Mouse (Mus musculus) CD4-positive, CD25-positive, alpha-beta regulatory T cell, adult 2 months (primary cell): ENCODE data around the gene Cdh4.
A peak's percentile ranks its signal among the peaks of the same experiment; 100 is the strongest.

Experiments used
- DNase-seq: peaks from one replicate; pipeline ENCODE4 v3.0.0-alpha.2; 2012; ENCODE audit warnings: low read depth, low spot score

The Cdh4 gene

DNA sequence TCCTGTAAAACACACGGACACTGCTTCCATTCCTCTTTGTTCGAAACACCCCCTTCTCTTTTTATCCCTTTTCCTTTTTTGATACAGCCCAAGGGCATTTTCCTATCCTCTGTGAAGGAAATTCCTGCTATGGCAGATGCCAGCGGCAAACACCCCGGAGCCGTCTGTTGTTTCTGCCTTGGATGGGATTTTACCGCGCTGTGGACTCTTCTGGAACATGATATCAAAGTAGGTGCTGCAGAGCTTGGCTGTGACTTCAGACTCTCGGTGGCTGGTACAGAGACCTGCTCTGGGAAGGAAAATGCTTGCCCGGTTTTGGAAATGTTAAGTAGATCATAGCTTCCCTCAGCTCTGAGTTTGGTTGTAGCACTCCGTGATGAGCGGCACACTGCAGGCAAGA is 156.7 kb downstream of the Cdh4 start:
- no peak for DNase-seq

DNA sequence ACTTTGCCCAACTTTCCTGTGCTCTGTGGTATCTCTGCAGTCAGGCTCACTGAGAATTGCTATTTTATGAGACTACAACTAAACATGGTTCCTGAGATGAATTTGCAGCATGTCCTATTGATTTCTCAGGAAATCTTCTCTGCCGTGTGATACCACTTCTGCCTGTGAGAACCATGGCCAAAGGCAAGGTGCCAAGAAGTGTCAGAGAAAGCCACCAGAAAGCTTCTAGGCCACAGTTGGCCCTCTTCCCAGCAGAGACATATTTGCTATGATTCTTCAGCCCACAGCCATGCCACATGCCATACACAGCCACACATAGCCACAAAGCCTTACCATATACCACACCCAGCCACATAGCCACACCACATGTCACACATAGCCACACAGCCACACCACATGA is 157.7 kb downstream of the Cdh4 start:
- no peak for DNase-seq

DNA sequence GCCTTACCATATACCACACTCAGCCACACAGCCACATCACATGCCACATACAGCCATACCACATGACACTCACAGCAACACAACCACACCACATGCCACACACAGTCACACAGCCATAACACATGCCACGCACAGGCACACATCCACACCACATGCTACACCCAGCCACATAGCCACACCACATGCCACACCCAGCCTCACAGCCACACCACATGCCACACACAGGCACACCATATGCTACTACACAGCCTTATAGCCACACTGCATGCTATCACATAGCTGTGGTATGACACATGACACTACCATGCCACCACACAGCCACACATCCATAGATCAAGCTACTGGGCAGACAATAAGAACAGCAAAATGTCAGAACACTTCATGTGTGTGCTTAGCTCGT is 158.1 kb downstream of the Cdh4 start:
- DNase-seq: no peak

DNA sequence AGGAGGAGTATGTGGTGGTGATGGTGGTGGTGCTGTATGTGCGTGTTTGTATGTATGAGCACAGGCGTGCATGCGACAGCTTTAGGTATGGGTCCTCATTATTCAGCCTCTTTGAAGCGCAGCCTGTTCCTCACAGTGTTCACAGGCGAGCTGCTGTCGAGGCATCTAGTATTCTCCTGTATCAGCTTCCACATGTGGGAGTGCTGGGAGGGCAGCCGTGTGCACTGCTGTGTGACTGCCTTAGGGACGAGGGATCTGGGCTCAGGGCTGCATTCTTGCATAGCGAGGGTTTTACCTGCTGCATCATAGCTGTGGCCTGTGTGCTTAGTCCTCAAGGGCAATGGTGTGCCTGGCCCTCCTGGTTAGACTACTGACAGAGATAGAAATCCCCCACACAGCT is 158.9 kb downstream of the Cdh4 start:
- DNase-seq: no peak

DNA sequence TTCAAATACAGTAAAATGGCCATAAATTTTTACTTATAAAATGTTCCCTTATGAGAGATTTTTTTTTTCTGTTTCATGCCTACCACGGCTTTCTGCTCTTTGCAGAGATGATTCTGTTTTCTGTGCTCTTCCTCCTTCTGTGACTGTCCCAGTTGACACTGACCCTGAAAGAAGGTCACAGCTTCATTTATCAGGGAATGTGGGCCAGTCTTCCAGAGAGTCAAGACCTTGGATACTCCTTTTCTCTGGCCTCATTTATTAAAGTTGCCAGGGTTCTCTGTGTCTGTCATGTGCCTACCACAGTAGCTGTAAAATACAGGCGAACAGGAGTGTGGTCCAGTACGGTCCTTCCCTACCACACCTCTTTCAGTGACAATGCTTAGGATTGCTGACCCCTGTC is 162.5 kb downstream of the Cdh4 start:
- DNase-seq: no peak

DNA sequence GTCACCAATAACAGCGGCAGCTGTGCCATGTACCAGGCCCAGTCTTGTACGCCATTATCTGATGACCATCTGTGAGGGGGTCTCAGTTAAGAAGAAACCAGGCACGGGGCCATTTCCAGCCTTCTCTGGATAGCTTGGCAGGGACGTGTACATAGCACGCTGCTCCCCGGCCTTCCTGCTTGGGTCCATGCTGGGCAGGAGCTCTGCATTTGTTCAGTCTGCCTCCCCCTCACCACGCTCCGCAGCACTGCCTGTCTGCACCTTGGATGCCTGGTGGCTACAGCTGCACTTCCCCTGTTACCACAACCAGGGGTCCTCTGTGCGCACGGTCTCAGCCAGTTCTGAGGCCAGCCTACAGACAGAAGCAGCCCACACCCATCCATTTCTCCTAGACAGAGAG is 163.0 kb downstream of the Cdh4 start:
- DNase-seq: no peak

DNA sequence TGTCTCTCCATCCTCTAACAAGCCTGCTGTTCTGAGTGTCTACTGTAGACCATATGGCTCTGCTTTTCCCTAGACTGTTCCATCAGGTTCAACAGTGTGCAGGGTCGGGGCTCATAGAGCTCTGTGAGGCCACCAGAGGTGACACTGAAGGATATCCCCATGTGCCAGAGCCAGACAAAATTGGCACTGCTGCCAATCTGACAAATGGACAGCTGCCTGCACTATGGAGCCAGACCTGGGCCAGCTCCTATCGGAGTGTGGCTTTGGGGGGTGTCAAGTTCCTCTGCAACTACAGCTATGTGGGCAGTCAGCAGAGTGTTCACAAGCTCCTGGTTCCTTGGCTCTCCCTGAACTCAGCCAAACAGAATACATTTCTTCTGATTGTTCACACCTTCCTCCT is 164.1 kb downstream of the Cdh4 start:
- DNase-seq: no peak

DNA sequence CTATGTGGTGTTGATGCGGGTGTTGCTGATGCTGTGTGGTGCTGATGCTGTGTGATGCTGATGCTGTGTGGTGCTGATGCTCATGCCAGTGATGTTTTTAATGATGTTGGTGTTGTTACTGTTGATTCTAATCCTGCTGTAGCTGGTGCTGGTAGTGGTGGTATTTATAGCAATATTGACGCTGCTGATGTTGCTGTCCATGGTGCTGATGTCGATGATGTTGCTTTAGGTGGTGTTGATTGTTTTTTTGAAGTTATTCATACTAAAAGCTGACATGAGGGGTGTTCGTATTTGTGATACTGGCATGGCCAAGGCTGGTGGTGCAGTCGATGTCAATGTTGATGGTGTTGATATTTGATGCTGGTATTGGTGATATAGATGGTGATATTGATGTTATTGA is 173.7 kb downstream of the Cdh4 start:
- DNase-seq: peak; percentile 4

DNA sequence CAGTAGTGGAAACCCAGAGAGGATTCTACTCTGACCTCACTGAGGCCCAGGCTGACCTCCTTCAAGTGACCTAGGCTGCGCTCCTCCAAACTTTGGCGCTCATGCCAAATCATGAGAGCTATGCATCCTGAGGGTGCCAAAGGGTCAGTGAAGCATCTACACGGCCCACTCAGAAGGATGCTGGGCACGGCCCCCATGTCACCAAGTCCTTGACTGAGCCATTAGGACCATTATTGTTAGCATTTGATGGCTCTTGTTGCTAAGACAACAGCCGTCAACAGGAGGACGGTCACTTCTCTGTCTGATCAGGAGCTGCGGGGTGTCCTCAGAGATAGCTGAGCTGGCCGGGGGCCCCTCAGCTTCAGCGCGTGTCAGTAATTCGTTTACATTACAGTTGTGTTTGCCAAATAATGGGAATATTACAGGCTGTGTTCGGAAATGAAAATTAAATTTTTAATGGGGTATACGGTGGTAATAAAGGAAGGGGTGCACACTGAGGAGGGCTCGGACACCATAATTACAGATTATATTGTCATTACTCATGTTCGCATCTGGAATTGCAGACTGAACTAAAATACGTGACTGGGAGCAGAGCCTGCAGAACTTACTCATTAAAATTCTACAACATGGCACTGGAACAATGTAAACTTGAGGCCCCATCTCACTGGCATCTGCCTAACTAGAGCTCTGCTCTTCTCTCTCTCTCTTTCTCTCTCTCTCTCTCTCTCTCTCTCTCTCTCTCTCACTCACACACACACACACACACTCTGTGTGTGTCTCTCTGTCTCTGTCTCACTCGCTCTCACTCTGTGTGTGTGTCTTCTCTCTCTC is 181.6 kb downstream of the Cdh4 start:
- DNase-seq: no peak

DNA sequence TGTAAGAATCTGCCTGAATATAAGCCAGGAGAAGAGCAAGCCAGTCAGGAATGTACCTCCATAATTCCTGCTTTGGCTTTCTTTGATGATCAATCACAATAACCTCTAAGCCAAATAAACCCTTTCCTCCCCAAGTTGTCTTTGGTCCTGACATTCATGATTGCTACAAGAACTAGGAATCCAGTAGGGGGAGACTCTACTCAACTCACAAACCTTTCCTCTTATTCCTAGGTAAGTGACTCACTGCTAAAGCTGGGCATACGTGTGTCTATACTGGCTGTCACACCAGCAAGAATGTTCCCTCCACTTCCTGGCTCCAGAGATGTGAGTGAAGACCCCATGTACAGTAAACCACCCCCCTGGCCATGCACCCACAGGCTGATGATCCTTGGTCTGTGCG is 185.3 kb downstream of the Cdh4 start:
- DNase-seq: no peak

DNA sequence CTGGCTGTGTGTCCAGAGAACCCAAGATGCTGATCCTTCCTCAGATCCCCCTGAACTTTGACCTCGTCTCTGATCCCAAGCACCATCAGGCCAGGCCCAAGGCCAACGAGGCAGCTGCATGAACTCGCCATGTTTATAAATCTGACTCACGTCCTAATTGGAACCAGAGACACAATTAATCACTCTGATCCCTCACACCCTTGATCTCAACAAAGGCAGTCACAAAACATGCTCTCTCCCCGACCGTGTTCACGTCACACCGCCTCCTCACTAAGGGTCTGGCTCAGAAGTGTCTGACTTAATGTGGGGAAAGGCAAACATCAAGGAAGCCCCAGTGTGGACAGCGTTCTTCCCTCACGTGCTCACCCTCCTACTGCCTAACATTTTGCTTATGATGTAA is 188.5 kb downstream of the Cdh4 start:
- no peak for DNase-seq

DNA sequence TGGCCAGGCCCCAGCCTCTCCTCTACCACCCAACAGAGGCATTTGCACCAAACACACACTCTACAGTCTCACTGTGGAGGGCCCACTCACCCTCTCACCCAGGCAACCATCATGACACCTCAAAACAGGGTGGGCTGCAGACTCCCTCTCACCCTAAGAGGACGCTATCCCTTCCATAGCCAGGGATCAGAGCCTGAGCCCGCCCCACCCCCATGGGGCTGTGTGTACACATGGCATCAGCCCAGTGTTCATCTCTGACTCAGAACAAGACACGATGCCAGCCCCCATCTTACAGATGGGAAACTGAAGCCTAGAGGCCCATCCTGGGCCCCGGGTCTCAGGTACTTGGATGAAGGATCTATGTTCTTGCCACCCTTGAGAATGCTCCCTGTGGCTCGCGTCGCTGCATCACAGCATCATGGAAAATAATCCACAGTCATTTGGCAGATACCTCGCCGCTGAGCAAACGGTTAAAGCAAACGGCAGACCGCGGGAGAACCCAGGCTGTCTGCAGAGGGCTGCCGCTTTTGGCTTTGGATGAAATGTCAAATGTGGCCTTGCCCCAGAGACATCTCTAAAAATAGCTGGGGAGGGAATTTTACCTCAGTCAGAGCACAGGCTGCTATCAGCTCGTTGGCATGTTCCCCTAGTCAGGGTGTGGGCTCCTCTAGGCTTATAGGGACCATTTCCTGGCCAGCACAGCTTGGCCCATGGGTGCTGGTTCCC is 198.5 kb downstream of the Cdh4 start:
- DNase-seq: no peak

DNA sequence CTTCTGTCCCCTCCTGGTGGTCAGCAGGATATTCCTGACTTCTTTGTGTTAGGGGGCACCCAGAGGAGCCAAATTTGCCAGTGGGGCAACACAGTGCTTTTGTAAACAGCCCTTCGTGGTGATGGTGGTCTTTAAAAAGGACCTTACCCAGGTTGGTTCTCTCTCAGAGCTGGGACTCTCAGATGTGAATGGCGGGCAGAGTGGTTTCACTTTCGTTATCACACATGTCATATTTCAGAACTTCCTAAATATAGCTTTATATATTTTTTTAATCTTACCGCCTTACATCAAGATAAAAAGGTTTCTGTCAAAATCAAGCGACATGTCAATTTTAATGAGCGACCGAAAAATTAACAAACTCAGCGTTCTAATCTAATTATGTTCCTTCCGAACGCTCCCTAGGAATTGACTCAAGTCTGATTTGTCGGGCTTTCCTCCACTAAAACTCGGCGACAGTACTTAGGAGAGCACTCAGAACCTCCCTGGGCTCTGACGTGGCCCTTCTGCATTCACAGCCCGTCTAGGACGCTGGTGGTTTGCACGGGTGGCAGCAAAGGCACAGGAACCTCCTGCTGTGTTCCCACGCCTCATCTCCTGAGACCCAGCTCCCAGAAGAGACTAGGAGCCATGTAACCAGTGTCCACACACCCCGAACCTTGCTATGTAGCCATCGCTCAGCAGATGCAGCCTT is 206.5 kb downstream of the Cdh4 start:
- peak; percentile 55 for DNase-seq

DNA sequence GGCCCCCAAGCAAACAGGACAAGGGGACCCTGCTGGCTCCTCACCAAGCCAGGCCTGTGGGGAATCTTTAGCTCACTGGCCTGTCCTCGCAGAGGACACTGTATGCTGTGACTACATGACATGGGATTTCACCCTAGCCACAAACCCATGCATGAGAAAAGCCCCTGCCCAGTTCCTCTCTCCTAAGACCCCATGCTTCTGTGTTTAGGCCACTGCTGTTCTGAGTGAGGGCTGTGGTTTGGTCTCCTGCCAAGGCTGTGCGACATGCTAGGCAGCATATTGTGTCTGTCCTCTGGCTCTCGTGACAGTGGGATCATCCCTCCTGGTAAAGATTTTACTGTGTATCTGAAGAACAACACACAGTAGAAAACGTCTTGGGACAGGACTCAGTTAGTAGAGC is 207.1 kb downstream of the Cdh4 start:
- DNase-seq: peak; percentile 13

DNA sequence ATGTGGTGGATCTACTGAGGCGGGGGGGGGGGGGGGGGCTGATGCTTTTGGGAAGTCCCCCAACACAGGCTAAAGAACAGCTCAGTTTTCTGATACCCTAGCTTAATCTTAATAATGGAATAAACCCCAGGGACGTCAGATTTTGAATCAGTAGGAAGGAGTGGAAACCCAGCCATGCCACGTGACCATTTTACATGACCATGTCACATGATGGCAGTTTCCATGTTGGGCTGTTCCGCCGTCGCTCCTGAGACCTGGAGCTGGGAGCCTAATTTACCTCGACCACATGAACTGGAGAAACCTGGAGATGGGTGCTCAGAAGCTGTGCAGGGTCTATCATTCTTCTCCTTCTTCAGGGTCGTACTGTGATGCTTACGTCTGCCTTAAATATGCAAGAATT is 207.9 kb downstream of the Cdh4 start:
- no peak for DNase-seq

DNA sequence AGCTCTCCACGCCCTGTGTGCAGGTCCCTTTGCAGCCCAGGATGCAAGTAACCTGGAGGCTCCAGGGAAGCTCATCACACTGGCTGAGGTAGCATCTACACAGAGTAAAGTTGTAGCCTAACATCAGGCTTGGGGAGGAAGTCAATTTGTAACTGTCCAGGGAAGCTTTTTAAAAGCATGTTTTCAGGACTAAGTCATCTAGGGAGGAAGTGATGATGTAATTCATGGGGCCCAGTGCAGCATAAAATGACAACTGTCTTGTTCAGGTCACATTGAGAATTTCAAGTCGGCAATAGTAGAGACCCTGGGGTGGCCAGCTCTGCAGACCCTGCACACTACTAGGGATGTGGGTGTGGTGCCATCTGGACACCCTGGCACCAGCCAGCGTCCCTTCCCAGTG is 213.3 kb downstream of the Cdh4 start:
- no peak for DNase-seq

DNA sequence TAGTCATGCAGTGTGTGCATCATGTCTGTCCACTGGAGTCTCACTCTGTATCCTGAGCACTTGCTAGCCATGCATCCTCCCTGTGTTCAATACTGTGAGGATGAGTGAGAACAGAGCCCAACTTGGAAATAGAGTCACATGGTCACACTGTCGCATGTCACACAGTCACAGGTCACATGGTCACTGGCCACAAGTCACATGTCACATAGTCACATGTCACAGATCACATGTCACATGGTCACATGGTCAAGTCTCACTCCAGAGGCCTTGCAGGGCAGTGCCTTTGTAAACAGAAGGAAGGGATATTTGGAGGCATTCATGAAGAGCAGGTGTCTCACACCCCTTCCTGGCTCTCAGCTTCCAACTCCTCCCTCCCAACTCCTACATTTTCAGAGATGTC is 217.0 kb downstream of the Cdh4 start:
- no peak for DNase-seq

DNA sequence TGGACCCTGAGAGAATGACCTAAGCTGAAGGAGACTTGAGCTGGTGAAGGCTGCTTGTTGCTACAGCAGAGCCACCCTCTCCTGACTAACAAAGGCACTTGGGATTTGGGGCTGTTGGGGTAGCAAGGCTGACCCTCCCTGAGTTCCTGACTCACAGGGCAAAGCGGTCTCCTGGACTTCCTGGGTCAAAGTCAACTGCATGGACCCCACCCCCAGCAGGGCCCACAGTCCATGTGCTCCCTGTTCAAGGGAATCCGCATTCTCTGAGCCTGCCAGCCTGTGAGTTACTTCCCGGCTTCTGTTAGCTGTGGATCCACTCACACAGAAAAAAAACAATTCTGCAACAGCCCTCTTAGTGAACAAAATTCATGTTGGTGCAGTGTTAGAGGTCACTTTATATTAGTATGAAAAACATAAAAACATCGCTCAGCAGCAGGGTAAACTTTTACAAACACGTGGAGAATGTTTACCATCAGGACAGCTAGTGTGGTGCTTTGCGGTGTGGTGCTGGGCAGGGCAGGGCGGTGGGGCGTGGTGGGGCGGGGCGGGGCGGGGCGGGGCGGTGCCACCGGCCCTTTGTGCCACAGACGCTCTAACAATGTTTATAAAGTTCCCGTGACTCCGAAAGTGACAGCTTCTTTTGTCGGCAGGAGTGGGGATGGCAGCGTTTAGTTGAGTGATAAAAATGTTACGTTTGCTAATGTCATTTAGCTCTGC is 219.9 kb downstream of the Cdh4 start:
- DNase-seq: no peak

DNA sequence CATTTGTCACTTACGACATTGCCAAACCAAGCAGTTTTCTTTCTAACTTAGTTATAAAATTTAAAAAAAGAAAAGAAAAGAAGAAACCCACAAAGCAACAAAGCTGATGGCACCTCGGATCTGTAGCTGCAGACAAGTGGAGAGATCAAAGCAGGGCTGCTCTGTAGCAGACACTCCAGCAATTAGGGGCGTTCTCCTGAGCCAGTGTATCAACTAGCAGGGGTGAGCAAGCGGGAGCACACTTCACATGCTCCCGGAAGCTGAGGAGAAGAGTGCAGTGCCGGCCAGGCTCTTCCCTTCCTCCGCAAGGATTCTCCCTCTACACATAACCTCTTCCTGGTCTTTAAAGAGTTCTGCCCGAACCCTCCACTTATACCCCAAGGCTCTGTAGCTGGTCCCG is 220.5 kb downstream of the Cdh4 start:
- DNase-seq: no peak

DNA sequence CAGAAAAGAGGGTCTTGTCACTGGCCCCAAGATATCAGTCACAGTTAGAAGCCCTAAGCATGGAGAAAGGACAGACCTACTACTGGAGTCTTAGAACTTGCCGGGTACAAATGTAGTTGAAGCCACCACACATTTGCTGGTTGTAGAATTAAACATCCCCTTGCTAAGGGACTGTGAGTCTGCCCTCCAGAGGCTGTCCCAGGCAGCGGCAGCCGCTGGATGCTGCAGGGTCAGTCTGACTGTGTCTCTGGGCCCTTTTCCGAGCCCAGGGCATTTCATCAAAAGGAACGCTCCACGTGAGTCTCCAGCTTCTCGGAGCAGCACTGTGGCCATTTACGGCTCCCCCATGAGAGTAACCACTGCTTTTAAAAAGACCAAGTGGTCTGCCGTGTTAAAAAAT is 221.4 kb downstream of the Cdh4 start:
- DNase-seq: no peak

DNA sequence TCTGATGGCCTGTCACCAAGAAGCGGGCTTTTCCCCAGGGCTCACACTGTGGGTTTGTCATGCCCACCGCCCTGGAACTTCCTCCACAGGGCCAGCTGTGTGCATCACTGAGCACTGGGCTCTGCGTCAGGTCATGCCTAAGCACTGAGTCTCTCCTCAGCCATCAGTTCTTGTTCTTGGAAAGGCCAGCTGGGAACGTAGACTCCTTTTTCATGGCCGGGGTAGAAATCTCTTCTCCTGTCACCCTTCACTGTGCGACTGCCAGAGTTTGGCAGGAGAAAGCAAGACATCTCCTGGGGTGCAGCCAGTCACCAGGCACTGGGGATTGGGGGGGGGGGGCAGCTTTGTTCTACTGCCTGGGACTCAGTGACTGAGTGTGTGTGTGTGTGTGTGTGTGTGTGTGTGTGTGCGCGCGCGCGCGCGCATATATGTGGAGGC is 222.0 kb downstream of the Cdh4 start:
- DNase-seq: no peak

DNA sequence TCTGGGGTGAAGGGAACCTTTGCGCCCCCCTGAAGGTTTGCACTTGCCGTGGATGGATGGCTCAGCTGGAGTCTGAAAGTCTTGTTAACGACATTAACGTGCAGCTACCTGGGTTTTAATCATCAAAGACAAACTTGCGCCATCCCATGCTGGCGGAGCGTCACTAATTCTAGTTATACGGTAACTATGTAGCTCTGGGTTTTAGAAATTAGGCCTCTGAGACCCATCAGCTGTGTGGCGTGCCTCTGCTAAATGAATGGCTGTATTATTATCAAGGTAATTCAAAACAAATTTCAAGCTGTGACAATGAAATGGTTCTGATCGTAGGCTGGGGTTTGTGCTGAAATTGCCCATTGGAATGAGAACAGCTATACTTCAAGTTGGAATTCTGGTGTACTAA is 228.5 kb downstream of the Cdh4 start:
- no peak for DNase-seq
